Mouse (Mus musculus): Measurements from ENCODE around the gene Tnp1.

DNA sequence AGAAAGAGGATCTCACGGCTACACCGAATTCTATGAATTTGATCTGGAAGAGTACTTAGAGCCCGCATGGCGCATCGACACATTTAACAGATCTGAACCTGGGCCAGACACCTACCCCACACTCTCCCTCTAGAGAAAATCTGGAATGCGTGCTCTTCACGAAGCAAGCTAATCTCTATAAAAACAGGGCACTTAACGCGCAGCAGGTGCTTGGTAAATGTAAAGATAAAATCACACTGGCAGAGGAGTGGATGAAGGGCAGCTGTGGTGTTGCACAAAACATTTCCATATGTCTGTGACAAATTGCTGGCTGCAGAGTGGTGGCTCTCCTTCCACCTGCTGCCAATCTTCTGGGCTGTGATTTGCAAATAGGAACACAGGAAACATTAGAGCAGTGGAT lies 36.8 kb downstream of the Tnp1 start:
- TF ChIP-seq POLR2A (IDR thresholded peaks at IDR 0.05; ENCODE audit: low read depth, low read length): no peak
- no peak for TF ChIP-seq CTCF (IDR thresholded peaks at IDR 0.05; ENCODE audit: extremely low read depth, insufficient read length, insufficient replicate concordance, low read depth, low read length)

All from small intestine, adult 2 months (tissue).